Mouse (Mus musculus): Measurements from ENCODE around the gene Chpf. TPM values are rescaled to one million over a fixed set of nuclear protein-coding genes. Genes with fewer than 3 reads are reported as not detected.

Gene Chpf
- polyA plus RNA-seq, 1 experiment from 2014 or later, result 24.6 TPM

- Histone ChIP-seq H3K9ac (ENCODE audit: low read length) (no peak overlapping the region), H3K4me3 (ENCODE audit: low read depth, low read length) (no peak overlapping the region), H3K9me3 (ENCODE audit: control insufficient read depth, low read length) (no peaks in the 10 kb centered on the region), H3K4me1 (replicated peaks; ENCODE audit: control insufficient read depth, insufficient read depth) (0 out of 2 replicates have a peak, but pooled peaks cover 3% of the 10 kb centered on the region), H3K27me3 (ENCODE audit: control insufficient read depth, insufficient read depth, low read length) (peaks cover 4% of the 10 kb centered on the region; the same call in 1 of the 2 replicates), H3K4me2 (replicated peaks; ENCODE audit: low read depth) (no peak overlapping the region), H3K27ac (replicated peaks) (no peak overlapping the region), H3K36me3 (ENCODE audit: control insufficient read depth, insufficient read depth, low read length) (no peaks in the 10 kb centered on the region)
- DNase-seq (ENCODE audit: low spot score), result no peak
- TF ChIP-seq EP300 (optimal IDR thresholded peaks at IDR 0.05) (no peak), CTCF (IDR thresholded peaks at IDR 0.05; ENCODE audit: low read depth) (no peak)
- no peak for ATAC-seq (ENCODE audit: low FRiP score, low TSS enrichment)
- WGBS, result 81% methylated on average over 3 of the region's 3 CpGs
Observed at GRCm38 (mm10) chr1:75455433-75455832, 23.7 kb downstream of the Chpf start.

GRCm38 (mm10) chr1:75451900-75452299, 27.2 kb downstream of the Chpf start:
- DNase-seq (ENCODE audit: low spot score), result no peak
- Histone ChIP-seq H3K36me3 (ENCODE audit: control insufficient read depth, insufficient read depth, low read length) (no peaks in the 10 kb centered on the region), H3K4me3 (ENCODE audit: low read depth, low read length) (no peak overlapping the region), H3K27ac (replicated peaks) (no peak overlapping the region), H3K9me3 (ENCODE audit: control insufficient read depth, low read length) (no peaks in the 10 kb centered on the region), H3K27me3 (ENCODE audit: control insufficient read depth, insufficient read depth, low read length) (peaks cover 7% of the 10 kb centered on the region; the same call in 1 of the 2 replicates), H3K4me1 (replicated peaks; ENCODE audit: control insufficient read depth, insufficient read depth) (0 out of 2 replicates have a peak, but pooled peaks cover 6% of the 10 kb centered on the region), H3K4me2 (replicated peaks; ENCODE audit: low read depth) (no peak overlapping the region), H3K9ac (ENCODE audit: low read length) (no peak overlapping the region)
- no peak for ATAC-seq (ENCODE audit: low FRiP score, low TSS enrichment)
- TF ChIP-seq CTCF (IDR thresholded peaks at IDR 0.05; ENCODE audit: low read depth), result no peak
- WGBS, result 57% methylated on average over 5 of the region's 5 CpGs

GRCm38 (mm10) chr1:75450314-75451005, 28.6 kb downstream of the Chpf start, which contains the start of gene Asic4:
TSS of gene Asic4 (plus strand) at chr1:75450436.
- no peak for ATAC-seq (ENCODE audit: low FRiP score, low TSS enrichment)
- TF ChIP-seq EP300 (optimal IDR thresholded peaks at IDR 0.05) (no peak), CTCF (IDR thresholded peaks at IDR 0.05; ENCODE audit: low read depth) (no peak)
- Histone ChIP-seq H3K9me3 (ENCODE audit: control insufficient read depth, low read length) (no peaks in the 10 kb centered on the region), H3K36me3 (ENCODE audit: control insufficient read depth, insufficient read depth, low read length) (no peaks in the 10 kb centered on the region), H3K4me2 (replicated peaks; ENCODE audit: low read depth) (peak within 1 kb of the TSS; percentile 25; the same call in 1 of the 2 replicates), H3K9ac (ENCODE audit: low read length) (peak within 1 kb of the TSS; percentile 38; the same call in 1 of the 2 replicates), H3K4me1 (replicated peaks; ENCODE audit: control insufficient read depth, insufficient read depth) (0 out of 2 replicates have a peak, but pooled peaks cover 7% of the 10 kb centered on the region), H3K27ac (replicated peaks) (no peak within 1 kb of the TSS), H3K27me3 (ENCODE audit: control insufficient read depth, insufficient read depth, low read length) (peaks cover 7% of the 10 kb centered on the region; the same call in 1 of the 2 replicates), H3K4me3 (ENCODE audit: low read depth, low read length) (peak within 1 kb of the TSS; percentile 20; the same call in 1 of the 2 replicates)
- WGBS, result 3% methylated on average over 35 of the region's 35 CpGs
- no peak for DNase-seq (ENCODE audit: low spot score)

GRCm38 (mm10) chr1:75449377-75450135, 29.6 kb downstream of the Chpf start:
- WGBS, result 25% methylated on average over 8 of the region's 8 CpGs
- Histone ChIP-seq H3K27ac (replicated peaks) (no peak overlapping the region), H3K27me3 (ENCODE audit: control insufficient read depth, insufficient read depth, low read length) (peaks cover 7% of the 10 kb centered on the region; the same call in 1 of the 2 replicates), H3K36me3 (ENCODE audit: control insufficient read depth, insufficient read depth, low read length) (no peaks in the 10 kb centered on the region), H3K4me1 (replicated peaks; ENCODE audit: control insufficient read depth, insufficient read depth) (0 out of 2 replicates have a peak, but pooled peaks cover 7% of the 10 kb centered on the region), H3K4me3 (ENCODE audit: low read depth, low read length) (no peak overlapping the region; the same call in 1 of the 2 replicates), H3K4me2 (replicated peaks; ENCODE audit: low read depth) (no peak overlapping the region), H3K9ac (ENCODE audit: low read length) (no peak overlapping the region), H3K9me3 (ENCODE audit: control insufficient read depth, low read length) (no peaks in the 10 kb centered on the region)
- TF ChIP-seq EP300 (optimal IDR thresholded peaks at IDR 0.05) (no peak), CTCF (IDR thresholded peaks at IDR 0.05; ENCODE audit: low read depth) (no peak)
- no peak for DNase-seq (ENCODE audit: low spot score)
- ATAC-seq (ENCODE audit: low FRiP score, low TSS enrichment), result no peak

GRCm38 (mm10) chr1:75448937-75449336, 30.2 kb downstream of the Chpf start:
- H3K27me3 ChIP-seq (ENCODE audit: control insufficient read depth, insufficient read depth, low read length), result peaks cover 7% of the 10 kb centered on the region; the same call in 1 of the 2 replicates
- H3K4me3 ChIP-seq (ENCODE audit: low read depth, low read length), result no peak overlapping the region
- H3K9me3 ChIP-seq (ENCODE audit: control insufficient read depth, low read length), result no peaks in the 10 kb centered on the region
- no peaks in the 10 kb centered on the region for H3K36me3 ChIP-seq (ENCODE audit: control insufficient read depth, insufficient read depth, low read length)
- H3K4me1 ChIP-seq (replicated peaks; ENCODE audit: control insufficient read depth, insufficient read depth), result 0 out of 2 replicates have a peak, but pooled peaks cover 7% of the 10 kb centered on the region
- ATAC-seq (ENCODE audit: low FRiP score, low TSS enrichment), result no peak
- DNase-seq (ENCODE audit: low spot score), result no peak
- no peak overlapping the region for H3K4me2 ChIP-seq (replicated peaks; ENCODE audit: low read depth)
- TF ChIP-seq CTCF (IDR thresholded peaks at IDR 0.05; ENCODE audit: low read depth), result no peak
- no peak for TF ChIP-seq EP300 (optimal IDR thresholded peaks at IDR 0.05)
- H3K9ac ChIP-seq (ENCODE audit: low read length), result no peak overlapping the region
- H3K27ac ChIP-seq (replicated peaks), result no peak overlapping the region
- WGBS, result 10% methylated on average over 14 of the region's 14 CpGs

Measured in stomach, postnatal 0 days (tissue).